Mouse (Mus musculus) megakaryocyte, embryonic 14.5 days (primary cell): ENCODE data around the gene Gatm. TPM values are rescaled to one million over a fixed set of nuclear protein-coding genes. Genes with fewer than 3 reads are reported as not detected.

Source experiments
- H3K27me3 ChIP-seq: replicated peaks from 2 replicates; pipeline ENCODE3; 2012; ENCODE audit warnings: inconsistent platforms
- H3K36me3 ChIP-seq: replicated peaks from 2 replicates; pipeline ENCODE3; 2012; ENCODE audit warnings: low read length, inconsistent platforms, mixed read lengths
- H3K4me1 ChIP-seq: 2 replicates; pipeline ENCODE4 v1.6.1; 2012; ENCODE audit warnings: inconsistent platforms
- H3K4me3 ChIP-seq: replicated peaks from 2 replicates; pipeline ENCODE3; 2012; ENCODE audit warnings: moderate library complexity, mild to moderate bottlenecking, inconsistent platforms
- H3K9me3 ChIP-seq: 2 replicates; pipeline ENCODE4 v1.6.1; 2012; ENCODE audit warnings: inconsistent platforms
- FLI1 ChIP-seq: IDR thresholded peaks from 2 replicates; pipeline ENCODE4 v1.6.1; 2012; ENCODE audit warnings: low read length, inconsistent platforms, mixed read lengths
- GATA1 ChIP-seq: IDR thresholded peaks from 3 replicates; pipeline ENCODE4 v1.6.1; 2012; ENCODE audit warnings: mixed read lengths, low read length, inconsistent platforms, borderline replicate concordance
- polyA plus RNA-seq: library from polyadenylated mRNA; stranded (reverse); fragments of >175 nt; gene quantifications from 2 replicates; pipeline ENCODE4 v1.2.3, GENCODE M21; 2012; ENCODE audit warnings: low replicate concordance; ENCODE audit not compliant: insufficient read depth

Gatm gene
- polyA plus RNA-seq, 1 experiment, result 5.0 TPM

GRCm38 (mm10) chr2:122611654-122611973 is 511 bp upstream of the Gatm start:
- no peaks in the 10 kb centered on the region for H3K9me3 ChIP-seq
- TF ChIP-seq GATA1 (no peak), FLI1 (no peak)
- peaks cover 15% of the 10 kb centered on the region for H3K4me1 ChIP-seq
- H3K36me3 ChIP-seq, result no peaks in the 10 kb centered on the region
- H3K27me3 ChIP-seq, result peaks cover 15% of the 10 kb centered on the region
- peak overlapping the region; percentile 93 for H3K4me3 ChIP-seq

GRCm38 (mm10) chr2:122608820-122609219 is 2.3 kb downstream of the Gatm start:
- H3K27me3 ChIP-seq, result peaks cover 15% of the 10 kb centered on the region
- H3K4me1 ChIP-seq, result peaks cover 15% of the 10 kb centered on the region
- no peaks in the 10 kb centered on the region for H3K9me3 ChIP-seq
- no peaks in the 10 kb centered on the region for H3K36me3 ChIP-seq
- TF ChIP-seq GATA1, result no peak
- no peak for TF ChIP-seq FLI1
- H3K4me3 ChIP-seq, result no peak overlapping the region

- peaks cover 6% of the 10 kb centered on the region for H3K27me3 ChIP-seq
- peaks cover 7% of the 10 kb centered on the region for H3K4me1 ChIP-seq
- H3K9me3 ChIP-seq, result no peaks in the 10 kb centered on the region
- H3K4me3 ChIP-seq, result no peak overlapping the region
- peaks cover 5% of the 10 kb centered on the region for H3K36me3 ChIP-seq
- no peak for TF ChIP-seq GATA1
Measured at GRCm38 (mm10) chr2:122605829-122606228, 5.3 kb downstream of the Gatm start.

DNA sequence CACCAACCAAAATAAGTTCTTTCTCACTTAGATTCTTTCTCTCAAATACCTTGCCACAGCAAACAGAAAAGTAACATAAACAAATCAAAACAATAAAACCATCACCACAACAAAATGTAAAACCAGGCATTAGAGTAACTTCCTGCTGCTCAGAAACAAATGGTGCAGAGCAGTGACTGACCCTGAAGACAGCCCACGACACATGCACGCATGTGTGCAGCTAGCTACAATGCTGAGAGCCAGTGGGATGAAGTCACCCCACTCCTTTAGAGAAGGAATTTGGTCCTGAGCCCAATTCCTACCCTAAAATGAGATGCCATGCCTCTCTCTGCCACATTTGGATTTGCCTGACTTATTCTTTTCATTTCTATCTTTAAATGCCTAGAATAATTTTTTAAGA is 9.7 kb downstream of the Gatm start:
- Histone ChIP-seq H3K27me3 (no peaks in the 10 kb centered on the region), H3K4me3 (no peak overlapping the region), H3K9me3 (no peaks in the 10 kb centered on the region), H3K4me1 (no peaks in the 10 kb centered on the region), H3K36me3 (peaks cover 17% of the 10 kb centered on the region)
- TF ChIP-seq GATA1 (no peak), FLI1 (no peak)

DNA sequence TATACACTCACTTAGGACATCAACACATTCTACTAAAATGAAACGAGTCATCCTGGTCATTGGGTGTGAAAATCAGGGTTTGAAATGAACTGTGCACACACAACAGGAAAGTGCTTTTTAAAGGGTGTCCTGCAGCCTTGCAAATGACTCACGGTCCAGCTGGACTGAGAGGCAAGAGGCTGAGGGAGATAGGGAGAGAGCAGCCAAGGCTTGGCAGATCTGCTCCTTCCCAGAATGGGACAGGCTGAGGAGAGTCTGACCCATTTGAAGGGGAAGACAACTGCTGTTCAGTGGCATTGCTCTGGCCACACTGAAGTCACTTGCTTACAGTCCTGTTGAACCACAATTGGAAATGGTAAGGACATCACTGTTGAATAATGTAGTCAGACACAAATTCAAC is 11.4 kb downstream of the Gatm start:
- no peak for TF ChIP-seq FLI1
- TF ChIP-seq GATA1, result no peak
- Histone ChIP-seq H3K4me3 (no peak overlapping the region), H3K27me3 (no peaks in the 10 kb centered on the region), H3K4me1 (no peaks in the 10 kb centered on the region), H3K36me3 (peaks cover 19% of the 10 kb centered on the region), H3K9me3 (no peaks in the 10 kb centered on the region)

- peaks cover 15% of the 10 kb centered on the region for H3K36me3 ChIP-seq
- H3K4me3 ChIP-seq, result no peak overlapping the region
- TF ChIP-seq GATA1 (no peak), FLI1 (no peak)
- no peaks in the 10 kb centered on the region for H3K9me3 ChIP-seq
- no peaks in the 10 kb centered on the region; the same call in 1 of the 2 replicates for H3K4me1 ChIP-seq
- H3K27me3 ChIP-seq, result peaks cover 2% of the 10 kb centered on the region
Measured at GRCm38 (mm10) chr2:122595461-122595860, 15.6 kb downstream of the Gatm start.

GRCm38 (mm10) chr2:122591213-122591612 is 19.9 kb downstream of the Gatm start:
- H3K9me3 ChIP-seq, result no peaks in the 10 kb centered on the region
- no peak for TF ChIP-seq FLI1
- TF ChIP-seq GATA1, result no peak
- H3K4me1 ChIP-seq, result no peaks in the 10 kb centered on the region; the same call in 1 of the 2 replicates

GRCm38 (mm10) chr2:122590351-122590750 is 20.8 kb downstream of the Gatm start:
- no peaks in the 10 kb centered on the region for H3K9me3 ChIP-seq
- TF ChIP-seq FLI1 (no peak), GATA1 (no peak)
- peaks cover 7% of the 10 kb centered on the region for H3K27me3 ChIP-seq
- H3K4me1 ChIP-seq, result no peaks in the 10 kb centered on the region; the same call in 1 of the 2 replicates
- H3K4me3 ChIP-seq, result no peak overlapping the region
- peaks cover 2% of the 10 kb centered on the region for H3K36me3 ChIP-seq

More at GRCm38 (mm10) chr2:122591213-122591612, 19.9 kb downstream of the Gatm start:
- H3K27me3 ChIP-seq, result peaks cover 7% of the 10 kb centered on the region
- peaks cover 3% of the 10 kb centered on the region for H3K36me3 ChIP-seq
- no peak overlapping the region for H3K4me3 ChIP-seq

DNA sequence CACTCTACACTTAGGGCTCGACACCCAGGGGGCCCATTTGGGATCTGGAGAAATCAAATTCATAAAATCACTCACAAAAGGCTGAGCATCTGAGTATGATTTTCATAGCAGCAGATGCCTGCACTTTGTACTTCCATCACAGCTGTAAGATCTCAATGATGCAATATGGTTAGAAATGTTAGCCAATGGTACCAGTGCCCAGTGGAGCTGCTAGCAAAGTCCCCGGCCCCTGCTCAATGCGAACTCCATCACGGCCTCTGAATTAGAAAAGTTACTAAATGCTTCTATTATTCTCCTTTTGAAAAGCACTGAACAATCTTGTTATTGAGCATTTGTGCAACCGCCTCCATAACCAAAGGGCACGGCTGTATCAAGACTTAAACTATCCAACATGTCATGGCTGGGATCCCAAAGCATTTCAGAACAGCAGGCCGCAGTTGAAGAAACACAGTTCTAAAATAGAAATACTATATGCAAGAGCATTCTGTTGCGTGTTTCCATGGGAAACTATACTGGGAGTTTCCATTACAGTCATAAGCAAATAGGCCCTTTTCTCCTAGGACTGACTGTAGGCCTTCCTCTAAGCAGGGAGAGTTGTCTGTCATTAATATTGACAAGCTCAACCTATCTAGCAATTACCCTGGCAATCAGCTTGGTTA is 23.1 kb downstream of the Gatm start:
- Histone ChIP-seq H3K27me3 (peaks cover 7% of the 10 kb centered on the region), H3K9me3 (no peaks in the 10 kb centered on the region), H3K36me3 (no peaks in the 10 kb centered on the region), H3K4me1 (no peaks in the 10 kb centered on the region; the same call in 1 of the 2 replicates), H3K4me3 (no peak overlapping the region)
- no peak for TF ChIP-seq GATA1
- TF ChIP-seq FLI1, result no peak

GRCm38 (mm10) chr2:122586258-122586657 is 24.8 kb downstream of the Gatm start:
- H3K36me3 ChIP-seq, result no peaks in the 10 kb centered on the region
- no peaks in the 10 kb centered on the region for H3K9me3 ChIP-seq
- H3K4me1 ChIP-seq, result peaks cover 8% of the 10 kb centered on the region
- H3K27me3 ChIP-seq, result peaks cover 7% of the 10 kb centered on the region
- H3K4me3 ChIP-seq, result no peak overlapping the region
- TF ChIP-seq GATA1 (no peak), FLI1 (no peak)
